Mouse (Mus musculus) bone marrow, adult 2 months (tissue): Measurements from ENCODE around the gene Vmn1r222.

ENCODE experiments used
- CTCF ChIP-seq: fragments of 200-500 bp; IDR thresholded peaks from 2 replicates; pipeline ENCODE4 v1.5.1; 2011; ENCODE audit warnings: low read length, control low read depth; ENCODE audit not compliant: control insufficient read depth, insufficient read depth
- POLR2A ChIP-seq: fragments of 200-500 bp; IDR thresholded peaks from 2 replicates; pipeline ENCODE4 v1.6.1; 2011; ENCODE audit warnings: low read depth, mild to moderate bottlenecking, control low read depth, low read length, borderline replicate concordance; ENCODE audit not compliant: control insufficient read depth

DNA sequence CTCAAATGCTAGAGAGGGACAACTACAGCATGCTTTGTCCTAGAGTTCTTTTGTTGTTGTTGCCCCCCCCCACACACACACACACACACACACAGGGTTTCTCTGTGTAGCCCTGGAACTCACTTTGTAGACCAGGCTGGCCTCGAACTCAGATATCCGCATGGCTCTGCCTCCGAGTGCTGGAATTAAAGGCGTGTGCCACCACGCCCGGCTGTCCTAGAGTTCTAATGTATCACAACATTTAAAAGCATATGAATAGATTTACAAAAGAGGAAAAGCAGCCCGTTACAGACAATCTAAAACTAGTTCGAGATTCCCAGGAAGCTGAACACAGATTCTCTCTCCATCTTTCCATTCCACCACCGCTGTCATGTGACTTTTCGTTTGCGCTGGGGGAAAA lies 33.9 kb upstream of the Vmn1r222 start:
- no peak for TF ChIP-seq CTCF
- TF ChIP-seq POLR2A = no peak
